Mouse (Mus musculus): Measurements from ENCODE around the gene Ralgapa2. TPM values are rescaled to one million over a fixed set of nuclear protein-coding genes. Genes with fewer than 3 reads are reported as not detected.

The Ralgapa2 gene
- polyA plus RNA-seq, 1 experiment from 2014 or later: 8.6 TPM

DNA sequence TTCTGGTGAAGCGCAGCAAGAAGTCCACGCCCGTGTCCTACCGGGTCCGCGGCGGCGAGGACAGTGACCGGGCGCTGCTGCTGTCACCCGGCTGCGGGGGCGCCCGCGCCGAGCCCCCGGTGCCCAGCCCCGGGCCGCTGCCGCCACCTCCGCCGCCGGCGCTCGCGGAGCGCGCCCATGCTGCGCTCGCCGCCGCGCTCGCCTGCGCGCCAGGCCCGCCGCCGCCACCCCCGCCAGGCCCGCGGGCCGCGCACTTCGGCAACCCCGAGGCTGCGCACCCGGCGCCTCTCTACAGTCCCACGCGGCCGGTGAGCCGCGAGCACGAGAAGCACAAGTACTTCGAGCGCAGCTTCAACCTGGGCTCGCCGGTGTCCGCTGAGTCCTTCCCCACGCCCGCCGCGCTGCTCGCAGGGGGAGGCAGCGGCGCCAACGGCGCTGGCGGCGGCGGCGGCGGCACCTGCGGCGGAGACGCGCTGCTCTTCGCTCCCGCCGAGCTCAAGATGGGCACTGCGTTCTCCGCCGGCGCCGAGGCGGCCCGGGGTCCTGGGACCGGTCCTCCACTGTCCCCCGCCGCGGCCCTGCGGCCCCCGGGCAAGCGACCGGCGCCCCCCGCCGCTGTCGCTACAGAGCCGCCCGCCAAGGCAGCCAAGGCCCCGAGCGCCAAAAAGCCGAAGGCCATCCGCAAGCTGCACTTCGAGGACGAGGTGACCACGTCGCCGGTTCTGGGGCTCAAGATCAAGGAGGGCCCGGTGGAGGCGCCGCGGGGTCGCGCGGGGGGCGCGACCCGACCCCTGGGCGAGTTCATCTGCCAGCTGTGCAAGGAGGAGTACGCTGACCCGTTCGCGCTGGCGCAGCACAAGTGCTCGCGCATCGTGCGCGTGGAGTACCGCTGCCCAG lies 289.6 kb downstream of the Ralgapa2 start:
- H3K9me3 ChIP-seq (ENCODE audit: control insufficient read depth, low read length): no peaks in the 10 kb centered on the region
- H3K4me2 ChIP-seq (ENCODE audit: low read depth): peak overlapping the region; percentile 89
- under 1% methylated on average over 100 of the region's 133 CpGs for WGBS
- peak overlapping the region; percentile 92 for H3K27ac ChIP-seq (ENCODE audit: low read depth, low read length)
- peak overlapping the region; percentile 58 for H3K4me3 ChIP-seq (ENCODE audit: low read depth, low read length)
- H3K4me1 ChIP-seq (ENCODE audit: control insufficient read depth, insufficient read depth, low read length): peaks cover 30% of the 10 kb centered on the region
- H3K27me3 ChIP-seq (ENCODE audit: control insufficient read depth, insufficient read depth, low read length): peaks cover 76% of the 10 kb centered on the region
- H3K36me3 ChIP-seq (ENCODE audit: control insufficient read depth, insufficient read depth, low read length): no peaks in the 10 kb centered on the region
- peak overlapping the region; percentile 85 for H3K9ac ChIP-seq (ENCODE audit: low read length)
- ATAC-seq (ENCODE audit: insufficient read depth, low FRiP score, low TSS enrichment) (peak; percentile 1; the same call in 1 of the 2 replicates), DNase-seq (ENCODE audit: low spot score) (peak; percentile 62)

DNA sequence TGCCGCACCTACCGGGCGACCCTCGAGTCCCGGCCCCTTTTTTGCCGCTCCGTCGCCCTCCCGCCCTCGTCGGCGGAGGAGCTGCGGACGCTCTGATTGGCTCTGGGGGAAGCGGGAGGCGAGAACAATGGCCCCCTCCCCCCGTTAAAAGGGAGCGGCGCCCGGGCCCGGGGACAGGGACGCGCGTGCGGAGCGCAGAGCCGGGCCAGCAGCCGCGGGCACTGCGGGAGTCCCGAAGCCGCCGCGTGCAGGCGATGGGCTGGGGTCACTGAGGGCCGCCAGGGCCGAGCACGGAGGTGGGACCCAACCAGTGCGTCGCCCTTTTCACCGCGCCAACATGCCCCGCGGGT lies 290.2 kb downstream of the Ralgapa2 start:
- peak overlapping the region; percentile 58 for H3K4me3 ChIP-seq (ENCODE audit: low read depth, low read length)
- H3K9me3 ChIP-seq (ENCODE audit: control insufficient read depth, low read length): no peaks in the 10 kb centered on the region
- H3K36me3 ChIP-seq (ENCODE audit: control insufficient read depth, insufficient read depth, low read length): no peaks in the 10 kb centered on the region
- peak overlapping the region; percentile 89 for H3K4me2 ChIP-seq (ENCODE audit: low read depth)
- peak overlapping the region; percentile 85 for H3K9ac ChIP-seq (ENCODE audit: low read length)
- H3K27me3 ChIP-seq (ENCODE audit: control insufficient read depth, insufficient read depth, low read length): peaks cover 72% of the 10 kb centered on the region
- peak; percentile 87 for DNase-seq (ENCODE audit: low spot score)
- peak; percentile 60 for ATAC-seq (ENCODE audit: insufficient read depth, low FRiP score, low TSS enrichment)
- peak overlapping the region; percentile 92 for H3K27ac ChIP-seq (ENCODE audit: low read depth, low read length)
- WGBS: under 1% methylated on average over 43 of the region's 44 CpGs
- H3K4me1 ChIP-seq (ENCODE audit: control insufficient read depth, insufficient read depth, low read length): peaks cover 31% of the 10 kb centered on the region

GRCm38 (mm10) chr2:146221076-146221928 lies 290.8 kb downstream of the Ralgapa2 start, which contains the start of gene Insm1:
Gene Insm1, plus strand, starts transcription at chr2:146221921.
- WGBS: under 1% methylated on average over 74 of the region's 86 CpGs
- Histone ChIP-seq H3K4me1 (ENCODE audit: control insufficient read depth, insufficient read depth, low read length) (peaks cover 33% of the 10 kb centered on the region), H3K27ac (ENCODE audit: low read depth, low read length) (peak within 1 kb of the TSS; percentile 92), H3K4me2 (ENCODE audit: low read depth) (peak within 1 kb of the TSS; percentile 89), H3K4me3 (ENCODE audit: low read depth, low read length) (peak within 1 kb of the TSS; percentile 58), H3K9ac (ENCODE audit: low read length) (peak within 1 kb of the TSS; percentile 85), H3K27me3 (ENCODE audit: control insufficient read depth, insufficient read depth, low read length) (peaks cover 68% of the 10 kb centered on the region), H3K36me3 (ENCODE audit: control insufficient read depth, insufficient read depth, low read length) (no peaks in the 10 kb centered on the region), H3K9me3 (ENCODE audit: control insufficient read depth, low read length) (no peaks in the 10 kb centered on the region)
- DNase-seq (ENCODE audit: low spot score) (peak; percentile 87), ATAC-seq (ENCODE audit: insufficient read depth, low FRiP score, low TSS enrichment) (peak; percentile 67)

DNA sequence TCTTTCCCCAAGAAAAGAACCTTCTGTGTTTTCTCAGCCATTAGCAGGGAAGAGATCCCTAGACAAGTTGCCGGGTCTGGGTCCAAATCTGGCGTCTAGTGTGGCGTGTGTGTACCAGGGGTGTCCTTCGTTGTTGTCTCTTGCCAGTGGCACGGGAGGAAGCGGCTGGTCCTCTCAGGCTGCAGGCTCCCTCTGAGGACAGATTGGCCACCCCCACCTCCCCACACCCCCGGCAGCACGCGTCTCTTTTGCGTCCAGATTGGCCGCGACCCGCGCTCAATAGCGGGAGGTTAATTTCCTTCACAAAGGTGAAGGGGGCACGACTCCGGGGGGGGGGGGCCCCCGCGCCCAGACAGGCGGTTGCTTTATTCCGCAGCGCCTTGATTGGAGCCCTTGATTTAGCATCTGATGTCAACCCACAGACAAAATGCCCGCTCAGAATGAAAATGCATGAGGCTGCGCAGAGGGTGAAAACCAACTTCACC lies 291.5 kb downstream of the Ralgapa2 start:
- ATAC-seq (ENCODE audit: insufficient read depth, low FRiP score, low TSS enrichment) (0 out of 2 replicates have a peak, but pooled peaks have one; percentile 2), DNase-seq (ENCODE audit: low spot score) (peak; percentile 77)
- peak overlapping the region; percentile 89 for H3K4me2 ChIP-seq (ENCODE audit: low read depth)
- H3K27me3 ChIP-seq (ENCODE audit: control insufficient read depth, insufficient read depth, low read length): peaks cover 68% of the 10 kb centered on the region
- H3K4me3 ChIP-seq (ENCODE audit: low read depth, low read length): peak overlapping the region; percentile 58
- H3K36me3 ChIP-seq (ENCODE audit: control insufficient read depth, insufficient read depth, low read length): no peaks in the 10 kb centered on the region
- H3K27ac ChIP-seq (ENCODE audit: low read depth, low read length): peak overlapping the region; percentile 92
- peak overlapping the region; percentile 18; the same call in 1 of the 2 replicates for H3K9ac ChIP-seq (ENCODE audit: low read length)
- H3K9me3 ChIP-seq (ENCODE audit: control insufficient read depth, low read length): no peaks in the 10 kb centered on the region
- peaks cover 38% of the 10 kb centered on the region for H3K4me1 ChIP-seq (ENCODE audit: control insufficient read depth, insufficient read depth, low read length)
- WGBS: 0% methylated on average over 24 of the region's 24 CpGs

DNA sequence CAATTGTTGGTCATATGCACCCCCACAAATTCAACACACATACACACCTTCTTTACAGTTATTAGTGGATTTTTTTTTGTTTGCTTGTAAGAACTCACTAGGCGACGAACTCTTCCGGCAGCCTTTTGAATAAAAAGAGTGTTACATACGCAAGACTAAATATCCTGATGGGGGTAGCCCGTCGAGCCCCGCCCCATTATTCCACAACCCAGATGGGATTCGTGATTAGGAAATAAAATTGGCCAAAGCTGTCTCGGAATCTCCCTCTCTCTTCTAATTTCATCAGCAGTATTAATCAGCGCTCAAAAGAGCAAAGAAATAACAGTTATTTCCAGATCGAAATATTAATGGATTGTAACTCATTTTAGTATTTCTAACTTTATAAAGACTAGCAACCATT lies 292.4 kb downstream of the Ralgapa2 start:
- Histone ChIP-seq H3K4me2 (ENCODE audit: low read depth) (no peak overlapping the region), H3K36me3 (ENCODE audit: control insufficient read depth, insufficient read depth, low read length) (no peaks in the 10 kb centered on the region), H3K9ac (ENCODE audit: low read length) (no peak overlapping the region), H3K4me1 (ENCODE audit: control insufficient read depth, insufficient read depth, low read length) (peaks cover 39% of the 10 kb centered on the region), H3K27me3 (ENCODE audit: control insufficient read depth, insufficient read depth, low read length) (peaks cover 60% of the 10 kb centered on the region), H3K4me3 (ENCODE audit: low read depth, low read length) (no peak overlapping the region), H3K9me3 (ENCODE audit: control insufficient read depth, low read length) (no peaks in the 10 kb centered on the region), H3K27ac (ENCODE audit: low read depth, low read length) (no peak overlapping the region)
- 7% methylated on average over 11 of the region's 11 CpGs for WGBS
- no peak for DNase-seq (ENCODE audit: low spot score)
- ATAC-seq (ENCODE audit: insufficient read depth, low FRiP score, low TSS enrichment): no peak

- Histone ChIP-seq H3K27me3 (ENCODE audit: control insufficient read depth, insufficient read depth, low read length) (peaks cover 55% of the 10 kb centered on the region), H3K9ac (ENCODE audit: low read length) (peak overlapping the region; percentile 10; the same call in 1 of the 2 replicates), H3K4me1 (ENCODE audit: control insufficient read depth, insufficient read depth, low read length) (peaks cover 39% of the 10 kb centered on the region), H3K27ac (ENCODE audit: low read depth, low read length) (peak overlapping the region; percentile 82; the same call in 1 of the 2 replicates), H3K4me2 (ENCODE audit: low read depth) (peak overlapping the region; percentile 39; the same call in 1 of the 2 replicates), H3K9me3 (ENCODE audit: control insufficient read depth, low read length) (no peaks in the 10 kb centered on the region), H3K4me3 (ENCODE audit: low read depth, low read length) (no peak overlapping the region), H3K36me3 (ENCODE audit: control insufficient read depth, insufficient read depth, low read length) (no peaks in the 10 kb centered on the region)
- under 1% methylated on average over 19 of the region's 19 CpGs for WGBS
- ATAC-seq (ENCODE audit: insufficient read depth, low FRiP score, low TSS enrichment): no peak
- peak; percentile 63 for DNase-seq (ENCODE audit: low spot score)
Observed at GRCm38 (mm10) chr2:146218881-146219535, 293.1 kb downstream of the Ralgapa2 start.

- no peaks in the 10 kb centered on the region for H3K36me3 ChIP-seq (ENCODE audit: control insufficient read depth, insufficient read depth, low read length)
- ATAC-seq (ENCODE audit: insufficient read depth, low FRiP score, low TSS enrichment) (peak; percentile 42), DNase-seq (ENCODE audit: low spot score) (peak; percentile 82)
- peak overlapping the region; percentile 82 for H3K27ac ChIP-seq (ENCODE audit: low read depth, low read length)
- H3K4me2 ChIP-seq (ENCODE audit: low read depth): peak overlapping the region; percentile 39
- no peaks in the 10 kb centered on the region for H3K9me3 ChIP-seq (ENCODE audit: control insufficient read depth, low read length)
- peak overlapping the region; percentile 15; the same call in 1 of the 2 replicates for H3K4me3 ChIP-seq (ENCODE audit: low read depth, low read length)
- H3K9ac ChIP-seq (ENCODE audit: low read length): peak overlapping the region; percentile 49
- H3K4me1 ChIP-seq (ENCODE audit: control insufficient read depth, insufficient read depth, low read length): peaks cover 33% of the 10 kb centered on the region
- WGBS: under 1% methylated on average over 40 of the region's 40 CpGs
- H3K27me3 ChIP-seq (ENCODE audit: control insufficient read depth, insufficient read depth, low read length): peaks cover 48% of the 10 kb centered on the region
Observed at GRCm38 (mm10) chr2:146218161-146218691, 293.9 kb downstream of the Ralgapa2 start.
